Mouse (Mus musculus): ENCODE data around the gene Brap.

DNA sequence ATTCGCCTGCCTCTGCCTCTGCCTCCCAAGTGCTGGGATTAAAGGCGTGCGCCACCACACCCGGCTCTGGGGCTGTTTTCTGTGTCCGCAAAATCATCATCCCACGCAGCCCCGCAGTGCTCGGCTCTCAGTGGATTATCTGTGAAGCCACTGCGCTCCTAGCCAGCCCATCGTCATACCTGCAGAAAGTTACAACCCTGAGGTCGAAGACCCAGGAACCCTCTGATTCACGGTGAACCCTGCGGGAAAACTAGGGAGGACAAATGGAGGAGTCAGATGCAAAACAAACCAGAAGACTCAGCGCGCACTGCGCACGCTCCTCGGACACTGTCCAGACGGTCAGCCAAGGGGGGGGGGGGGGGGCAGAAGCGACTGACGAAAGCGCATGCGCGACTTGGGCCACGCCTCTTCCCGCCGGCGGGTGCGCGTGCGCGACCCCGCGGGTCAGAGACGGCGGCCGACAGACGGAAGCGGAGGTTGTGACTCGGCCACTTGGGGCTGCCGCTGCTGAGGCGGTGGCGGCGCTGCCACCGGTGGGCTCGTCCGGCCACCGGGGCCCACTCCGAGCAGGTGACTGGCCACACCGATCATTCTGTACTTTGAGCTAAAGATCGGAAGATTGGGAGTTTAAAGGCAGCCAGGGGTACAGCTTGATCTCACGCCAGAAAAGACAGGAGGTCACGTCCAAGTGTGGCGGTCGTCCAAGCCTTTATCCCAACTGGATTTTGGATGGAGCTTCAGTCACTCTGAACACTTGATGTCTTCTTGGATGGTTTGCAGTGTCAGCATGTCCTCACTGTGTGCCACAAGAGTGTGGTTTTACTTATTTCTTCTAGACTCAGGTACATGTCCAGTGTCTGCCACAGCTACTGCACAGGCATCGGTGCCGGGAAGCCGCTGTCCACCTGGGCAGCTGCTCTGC lies 41.5 kb upstream of the Brap start, which contains the start of gene Acad12:
- TF ChIP-seq CTCF (IDR thresholded peaks at IDR 0.05; ENCODE audit: low read depth, low read length) (no peak), POLR2AphosphoS5 (IDR thresholded peaks at IDR 0.05; ENCODE audit: insufficient replicate concordance, low read depth, low read length) (no peak), GATA1 (IDR thresholded peaks at IDR 0.05; ENCODE audit: borderline replicate concordance, low read length) (no peak)
